Mouse (Mus musculus) cerebellum, adult 2 months (tissue): ENCODE data around the gene Rwdd3.

Experiments used
- CTCF ChIP-seq: fragments of 200-500 bp; IDR thresholded peaks from 2 replicates; pipeline ENCODE4 v1.5.1; 2011; ENCODE audit warnings: low read depth, mild to moderate bottlenecking, control low read depth, low read length, moderate library complexity, borderline replicate concordance; ENCODE audit not compliant: insufficient read depth
- POLR2A ChIP-seq: fragments of 200-500 bp; IDR thresholded peaks from 2 replicates; pipeline ENCODE4 v1.6.1; 2011; ENCODE audit warnings: low read length, control low read depth, borderline replicate concordance; ENCODE audit not compliant: insufficient read depth

DNA sequence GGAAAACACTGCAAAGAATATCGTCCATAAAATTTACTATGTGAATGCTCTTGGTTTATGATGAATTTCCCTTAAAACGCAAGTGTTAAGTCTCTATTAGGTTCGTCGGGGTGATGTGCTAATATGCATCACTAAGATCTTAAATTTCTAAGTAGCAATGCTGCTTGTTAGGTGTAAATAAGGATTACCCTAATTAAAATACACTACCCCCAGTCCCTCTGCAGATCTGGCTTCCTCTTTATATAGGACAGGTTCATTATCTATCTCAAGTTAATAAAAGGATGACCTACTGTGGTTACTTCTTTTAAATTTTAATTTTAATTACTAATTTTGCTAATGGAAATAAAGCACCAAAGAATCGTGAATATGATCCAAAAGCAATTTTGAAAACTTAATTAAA is 50.4 kb downstream of the Rwdd3 start:
- TF ChIP-seq POLR2A: no peak
- TF ChIP-seq CTCF: no peak
